Mouse (Mus musculus): Measurements from ENCODE around the gene Timp4. TPM values are rescaled to one million over a fixed set of nuclear protein-coding genes. Genes with fewer than 3 reads are reported as not detected.

Gene Timp4
- total and polyA plus RNA-seq, 3 experiments, result not detected

DNA sequence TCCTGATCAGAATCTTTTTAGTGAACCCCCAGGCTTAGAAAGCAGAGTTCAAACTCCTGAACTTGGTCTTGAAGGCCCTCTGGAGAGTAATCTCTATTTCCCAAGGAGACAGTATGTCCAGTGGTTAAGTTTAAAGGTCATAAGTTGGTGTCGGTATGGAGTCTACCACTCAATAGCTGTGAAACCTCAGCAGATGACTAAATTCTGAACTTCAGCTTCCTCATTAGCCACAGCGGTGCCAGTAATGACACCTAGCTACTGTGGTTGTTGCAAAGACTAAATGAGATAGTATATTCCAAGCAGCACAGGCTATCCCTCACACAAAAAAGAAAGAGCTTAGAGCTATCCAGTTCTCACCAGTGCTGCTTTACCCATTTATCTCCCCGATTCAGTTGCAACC is 36.2 kb upstream of the Timp4 start:
- H3K4me1 ChIP-seq (ENCODE audit: control insufficient read depth in 1 of 2, insufficient read depth in 2 of 2, low read length in 2 of 2), result no peaks in the 10 kb centered on the region
- H3K36me3 ChIP-seq (ENCODE audit: control insufficient read depth in 1 of 2, insufficient read depth in 2 of 2, low read length in 2 of 2), result no peaks in the 10 kb centered on the region
- H3K27ac ChIP-seq (ENCODE audit: control insufficient read depth, low read depth, low read length), result no peak overlapping the region
- DNase-seq (ENCODE audit: low read depth, low spot score), result no peak
- H3K9ac ChIP-seq (ENCODE audit: control insufficient read depth, low read depth, low read length, poor library complexity, severe bottlenecking), result no peak overlapping the region
- H3K9me3 ChIP-seq (replicated peaks; ENCODE audit: insufficient read depth, low read length), result no peaks in the 10 kb centered on the region
- no peak for TF ChIP-seq MYB (IDR thresholded peaks at IDR 0.05; ENCODE audit: low read depth, low read length)
- TF ChIP-seq POLR2A (IDR thresholded peaks at IDR 0.05; ENCODE audit: control insufficient read depth in 1 of 2, insufficient read depth in 1 of 2, low read depth in 1 of 2, low read length in 2 of 2, poor library complexity in 1 of 2), result no peak
- TF ChIP-seq ELF1 (IDR thresholded peaks at IDR 0.05; ENCODE audit: low read depth, low read length), result no peak
- TF ChIP-seq BHLHE40 (IDR thresholded peaks at IDR 0.05; ENCODE audit: borderline replicate concordance, low read depth, low read length), result no peak
- no peak for TF ChIP-seq MAZ (IDR thresholded peaks at IDR 0.05; ENCODE audit: low read depth, low read length)
- TF ChIP-seq EP300 (IDR thresholded peaks at IDR 0.05; ENCODE audit: low read depth in 1 of 2, low read length in 2 of 2), result no peak
- no peak for TF ChIP-seq NELFE (IDR thresholded peaks at IDR 0.05; ENCODE audit: low read depth, low read length)
- TF ChIP-seq ZC3H11A (IDR thresholded peaks at IDR 0.05; ENCODE audit: low read depth, low read length), result no peak
- TF ChIP-seq SMC3 (IDR thresholded peaks at IDR 0.05; ENCODE audit: low read depth, low read length), result no peak
- no peak for TF ChIP-seq TCF12 (IDR thresholded peaks at IDR 0.05; ENCODE audit: low read depth, low read length)
- TF ChIP-seq HCFC1 (IDR thresholded peaks at IDR 0.05; ENCODE audit: low read depth, low read length), result no peak
- no peak for TF ChIP-seq E2F4 (IDR thresholded peaks at IDR 0.05; ENCODE audit: borderline replicate concordance, low read depth, low read length)
- TF ChIP-seq CTCF (IDR thresholded peaks at IDR 0.05 in 2 of 3, conservative IDR thresholded peaks at IDR 0.05 in 1 of 3; ENCODE audit: control insufficient read depth in 1 of 3, insufficient read depth in 1 of 3, low read depth in 2 of 3, low read length in 3 of 3, poor library complexity in 1 of 3, severe bottlenecking in 1 of 3), result no peak
- TF ChIP-seq NRF1 (IDR thresholded peaks at IDR 0.05; ENCODE audit: insufficient read depth, low read depth, low read length, poor library complexity, severe bottlenecking), result no peak
- no peaks in the 10 kb centered on the region for H3K79me2 ChIP-seq (ENCODE audit: control insufficient read depth, insufficient read depth, low read length, poor library complexity)
- H3K4me3 ChIP-seq (ENCODE audit: control insufficient read depth in 1 of 2, insufficient read depth in 1 of 2, low read depth in 2 of 2, low read length in 2 of 2), result no peak overlapping the region
- peaks cover 0 to 2% of the 10 kb centered on the region in 2 experiments; a peak in 2 of 4 replicates for H3K27me3 ChIP-seq (ENCODE audit: control insufficient read depth in 1 of 2, insufficient read depth in 2 of 2, low read length in 2 of 2)

DNA sequence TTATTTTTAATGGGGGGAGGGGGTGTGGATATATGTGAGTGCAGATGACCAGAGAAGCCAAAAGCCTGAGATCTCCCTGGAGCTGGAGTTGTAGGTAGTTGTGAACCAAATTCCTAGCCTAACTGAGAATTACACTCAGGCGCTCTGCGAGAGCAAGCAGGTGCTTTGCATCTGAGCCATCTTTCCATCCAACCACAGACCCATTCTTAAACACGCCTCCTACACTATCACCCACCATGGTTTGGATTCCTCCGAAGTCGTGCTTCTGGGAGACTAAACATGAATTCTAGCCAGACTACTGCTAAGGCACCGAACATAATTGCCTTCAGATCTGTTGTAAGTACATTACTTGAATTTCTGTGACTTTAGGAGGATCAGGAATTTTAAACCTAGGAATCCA is 34.4 kb upstream of the Timp4 start:
- no peak overlapping the region for H3K9ac ChIP-seq (ENCODE audit: control insufficient read depth, low read depth, low read length, poor library complexity, severe bottlenecking)
- H3K79me2 ChIP-seq (ENCODE audit: control insufficient read depth, insufficient read depth, low read length, poor library complexity), result no peaks in the 10 kb centered on the region
- DNase-seq (ENCODE audit: low read depth, low spot score), result no peak

More for the DNA sequence above, 34.4 kb upstream of the Timp4 start:
- TF ChIP-seq BHLHE40 (IDR thresholded peaks at IDR 0.05; ENCODE audit: borderline replicate concordance, low read depth, low read length) (no peak), MYC (IDR thresholded peaks at IDR 0.05; ENCODE audit: low read depth, low read length) (no peak), E2F4 (IDR thresholded peaks at IDR 0.05; ENCODE audit: borderline replicate concordance, low read depth, low read length) (no peak), TAL1 (IDR thresholded peaks at IDR 0.05; ENCODE audit: low read length) (no peak), POLR2A (IDR thresholded peaks at IDR 0.05; ENCODE audit: control insufficient read depth in 1 of 2, insufficient read depth in 1 of 2, low read depth in 1 of 2, low read length in 2 of 2, poor library complexity in 1 of 2) (no peak), SMC3 (IDR thresholded peaks at IDR 0.05; ENCODE audit: low read depth, low read length) (no peak), NELFE (IDR thresholded peaks at IDR 0.05; ENCODE audit: low read depth, low read length) (no peak), SIN3A (IDR thresholded peaks at IDR 0.05; ENCODE audit: low read length) (no peak), ETS1 (IDR thresholded peaks at IDR 0.05; ENCODE audit: low read depth, low read length) (no peak), TCF12 (IDR thresholded peaks at IDR 0.05; ENCODE audit: low read depth, low read length) (no peak), ZNF384 (IDR thresholded peaks at IDR 0.05; ENCODE audit: low read depth, low read length) (no peak), CTCF (IDR thresholded peaks at IDR 0.05 in 2 of 3, conservative IDR thresholded peaks at IDR 0.05 in 1 of 3; ENCODE audit: control insufficient read depth in 1 of 3, insufficient read depth in 1 of 3, low read depth in 2 of 3, low read length in 3 of 3, poor library complexity in 1 of 3, severe bottlenecking in 1 of 3) (no peak), EP300 (IDR thresholded peaks at IDR 0.05; ENCODE audit: low read depth in 1 of 2, low read length in 2 of 2) (no peak), TBP (IDR thresholded peaks at IDR 0.05; ENCODE audit: low read depth, low read length) (no peak)
- no peaks in the 10 kb centered on the region for H3K4me1 ChIP-seq (ENCODE audit: control insufficient read depth in 1 of 2, insufficient read depth in 2 of 2, low read length in 2 of 2)
- H3K9me3 ChIP-seq (replicated peaks; ENCODE audit: insufficient read depth, low read length), result no peaks in the 10 kb centered on the region
- H3K36me3 ChIP-seq (ENCODE audit: control insufficient read depth in 1 of 2, insufficient read depth in 2 of 2, low read length in 2 of 2), result no peaks in the 10 kb centered on the region
- no peak overlapping the region for H3K4me3 ChIP-seq (ENCODE audit: control insufficient read depth in 1 of 2, insufficient read depth in 1 of 2, low read depth in 2 of 2, low read length in 2 of 2)
- H3K27ac ChIP-seq (ENCODE audit: control insufficient read depth, low read depth, low read length), result no peak overlapping the region
- H3K27me3 ChIP-seq (ENCODE audit: control insufficient read depth in 1 of 2, insufficient read depth in 2 of 2, low read length in 2 of 2), result peaks cover 0 to 2% of the 10 kb centered on the region in 2 experiments; a peak in 1 of 4 replicates

Data from MEL (cell line).